Mouse (Mus musculus): Measurements from ENCODE around the gene Ninj2. TPM values are rescaled to one million over a fixed set of nuclear protein-coding genes. Genes with fewer than 3 reads are reported as not detected.

The Ninj2 gene
- total and polyA plus RNA-seq, 3 experiments: 0.08 TPM; not detected in 2

- Histone ChIP-seq H3K79me2 (ENCODE audit: control insufficient read depth, insufficient read depth, low read length, poor library complexity) (no peaks in the 10 kb centered on the region), H3K9me3 (replicated peaks; ENCODE audit: insufficient read depth, low read length) (no peaks in the 10 kb centered on the region), H3K4me3 (ENCODE audit: control insufficient read depth in 1 of 2, insufficient read depth in 1 of 2, low read depth in 2 of 2, low read length in 2 of 2) (no peak overlapping the region), H3K36me3 (ENCODE audit: control insufficient read depth in 1 of 2, insufficient read depth in 2 of 2, low read length in 2 of 2) (no peaks in the 10 kb centered on the region), H3K27ac (ENCODE audit: control insufficient read depth, low read depth, low read length) (no peak overlapping the region), H3K27me3 (ENCODE audit: control insufficient read depth in 1 of 2, insufficient read depth in 2 of 2, low read length in 2 of 2) (no peaks in the 10 kb centered on the region), H3K9ac (ENCODE audit: control insufficient read depth, low read depth, low read length, poor library complexity, severe bottlenecking) (no peak overlapping the region), H3K4me1 (ENCODE audit: control insufficient read depth in 1 of 2, insufficient read depth in 2 of 2, low read length in 2 of 2) (no peaks in the 10 kb centered on the region)
- DNase-seq (ENCODE audit: low read depth, low spot score): no peak
- TF ChIP-seq TCF12 (IDR thresholded peaks at IDR 0.05; ENCODE audit: low read depth, low read length) (no peak), BHLHE40 (IDR thresholded peaks at IDR 0.05; ENCODE audit: borderline replicate concordance, low read depth, low read length) (no peak)
Measured at GRCm38 (mm10) chr6:120201956-120202355, 108.8 kb downstream of the Ninj2 start.

GRCm38 (mm10) chr6:120202406-120202805 is 109.3 kb downstream of the Ninj2 start:
- no peak for DNase-seq (ENCODE audit: low read depth, low spot score)
- Histone ChIP-seq H3K9ac (ENCODE audit: control insufficient read depth, low read depth, low read length, poor library complexity, severe bottlenecking) (no peak overlapping the region), H3K27me3 (ENCODE audit: control insufficient read depth in 1 of 2, insufficient read depth in 2 of 2, low read length in 2 of 2) (no peaks in the 10 kb centered on the region), H3K4me1 (ENCODE audit: control insufficient read depth in 1 of 2, insufficient read depth in 2 of 2, low read length in 2 of 2) (no peaks in the 10 kb centered on the region), H3K36me3 (ENCODE audit: control insufficient read depth in 1 of 2, insufficient read depth in 2 of 2, low read length in 2 of 2) (no peaks in the 10 kb centered on the region), H3K4me3 (ENCODE audit: control insufficient read depth in 1 of 2, insufficient read depth in 1 of 2, low read depth in 2 of 2, low read length in 2 of 2) (no peak overlapping the region), H3K79me2 (ENCODE audit: control insufficient read depth, insufficient read depth, low read length, poor library complexity) (no peaks in the 10 kb centered on the region), H3K27ac (ENCODE audit: control insufficient read depth, low read depth, low read length) (no peak overlapping the region), H3K9me3 (replicated peaks; ENCODE audit: insufficient read depth, low read length) (no peaks in the 10 kb centered on the region)
- no peak for TF ChIP-seq JUND (IDR thresholded peaks at IDR 0.05; ENCODE audit: low read depth, low read length)
- TF ChIP-seq EP300 (IDR thresholded peaks at IDR 0.05; ENCODE audit: low read depth in 1 of 2, low read length in 2 of 2): no peak
- no peak for TF ChIP-seq UBTF (IDR thresholded peaks at IDR 0.05; ENCODE audit: borderline replicate concordance, insufficient read depth, low read depth, low read length)
- no peak for TF ChIP-seq USF2 (IDR thresholded peaks at IDR 0.05; ENCODE audit: borderline replicate concordance in 1 of 2, insufficient read depth in 1 of 2, low read depth in 1 of 2, low read length in 2 of 2)

- DNase-seq (ENCODE audit: low read depth, low spot score): no peak
- TF ChIP-seq TCF12 (IDR thresholded peaks at IDR 0.05; ENCODE audit: low read depth, low read length) (no peak), USF1 (IDR thresholded peaks at IDR 0.05; ENCODE audit: low read depth, low read length) (no peak), NRF1 (IDR thresholded peaks at IDR 0.05; ENCODE audit: insufficient read depth, low read depth, low read length, poor library complexity, severe bottlenecking) (no peak), TBP (IDR thresholded peaks at IDR 0.05; ENCODE audit: low read depth, low read length) (no peak), ZKSCAN1 (IDR thresholded peaks at IDR 0.05; ENCODE audit: low read depth, low read length) (no peak), MYC (IDR thresholded peaks at IDR 0.05; ENCODE audit: low read depth, low read length) (no peak), RAD21 (IDR thresholded peaks at IDR 0.05; ENCODE audit: low read depth, low read length) (no peak), MAFK (IDR thresholded peaks at IDR 0.05; ENCODE audit: borderline replicate concordance, low read depth, low read length) (no peak), EP300 (IDR thresholded peaks at IDR 0.05; ENCODE audit: low read depth in 1 of 2, low read length in 2 of 2) (no peak), CHD1 (IDR thresholded peaks at IDR 0.05; ENCODE audit: low read depth, low read length) (no peak), POLR2AphosphoS2 (IDR thresholded peaks at IDR 0.05; ENCODE audit: low read length) (no peak)
- H3K9me3 ChIP-seq (replicated peaks; ENCODE audit: insufficient read depth, low read length): no peaks in the 10 kb centered on the region
- H3K27me3 ChIP-seq (ENCODE audit: control insufficient read depth in 1 of 2, insufficient read depth in 2 of 2, low read length in 2 of 2): no peaks in the 10 kb centered on the region
- H3K27ac ChIP-seq (ENCODE audit: control insufficient read depth, low read depth, low read length): no peak overlapping the region
- no peaks in the 10 kb centered on the region for H3K36me3 ChIP-seq (ENCODE audit: control insufficient read depth in 1 of 2, insufficient read depth in 2 of 2, low read length in 2 of 2)
- no peak overlapping the region for H3K4me3 ChIP-seq (ENCODE audit: control insufficient read depth in 1 of 2, insufficient read depth in 1 of 2, low read depth in 2 of 2, low read length in 2 of 2)
- 0 out of 4 replicates have a peak, but pooled peaks cover 0 to 2% of the 10 kb centered on the region in 2 experiments for H3K4me1 ChIP-seq (ENCODE audit: control insufficient read depth in 1 of 2, insufficient read depth in 2 of 2, low read length in 2 of 2)
- H3K79me2 ChIP-seq (ENCODE audit: control insufficient read depth, insufficient read depth, low read length, poor library complexity): no peaks in the 10 kb centered on the region
- no peak overlapping the region for H3K9ac ChIP-seq (ENCODE audit: control insufficient read depth, low read depth, low read length, poor library complexity, severe bottlenecking)
Measured at GRCm38 (mm10) chr6:120206586-120206985, 113.4 kb downstream of the Ninj2 start.

Data from MEL (cell line).